Mouse (Mus musculus) G1E (cell line): ENCODE data around the gene Nudt1.

Experiments
- CTCF ChIP-seq: IDR thresholded peaks from 2 replicates; pipeline ENCODE4 v1.5.1; 2012; ENCODE audit warnings: low read depth, low read length, inconsistent platforms, mixed read lengths
- GATA1 ChIP-seq: IDR thresholded peaks from 2 replicates; pipeline ENCODE4 v1.6.1; 2012; ENCODE audit warnings: borderline replicate concordance, low read length, inconsistent platforms, mixed read lengths
- GATA2 ChIP-seq: IDR thresholded peaks from 2 replicates; pipeline ENCODE4 v1.6.1; 2012; ENCODE audit warnings: low read depth, low read length, inconsistent platforms, borderline replicate concordance
- TAL1 ChIP-seq: conservative IDR thresholded peaks from 2 replicates; pipeline ENCODE4 v1.6.1; 2012; ENCODE audit warnings: low read depth, low read length, inconsistent platforms, mixed read lengths

GRCm38 (mm10) chr5:140359930-140360674 lies 38.6 kb downstream of the Nudt1 start:
- TF ChIP-seq CTCF (no peak), TAL1 (no peak), GATA1 (no peak), GATA2 (no peak)
